Mouse (Mus musculus) midbrain, embryonic 16.5 days (tissue): ENCODE measurements around the gene Tspan32. TPM values are rescaled to one million over a fixed set of nuclear protein-coding genes. Genes with fewer than 3 reads are reported as not detected.

Source experiments
- ATAC-seq: fragments of 200-750 bp; cut with Nextera tagmentation; 2 replicates; pipeline ENCODE4 v1.8.0; 2017; ENCODE audit warnings: moderate TSS enrichment
- H3K27ac ChIP-seq: fragments of 300-500 bp; sonication (generic); 2 replicates; pipeline ENCODE4 v1.5.1; 2014; ENCODE audit warnings: mild to moderate bottlenecking, low read length, mixed read lengths
- H3K27me3 ChIP-seq: fragments of 300-500 bp; sonication (generic); 2 replicates; pipeline ENCODE4 v1.6.1; 2014; ENCODE audit warnings: low read depth, low read length, mixed read lengths; ENCODE audit not compliant: control insufficient read depth, insufficient read depth
- H3K36me3 ChIP-seq: fragments of 300-500 bp; sonication (generic); 2 replicates; pipeline ENCODE4 v1.6.1; 2014; ENCODE audit warnings: mild to moderate bottlenecking, low read length, moderate library complexity, mixed read lengths; ENCODE audit not compliant: control insufficient read depth, insufficient read depth
- H3K4me1 ChIP-seq: fragments of 300-500 bp; sonication (generic); 2 replicates; pipeline ENCODE4 v1.6.1; 2014; ENCODE audit warnings: mild to moderate bottlenecking, low read length, mixed read lengths; ENCODE audit not compliant: control insufficient read depth, insufficient read depth
- H3K4me2 ChIP-seq: fragments of 300-500 bp; sonication (generic); 2 replicates; pipeline ENCODE4 v1.6.1; 2014; ENCODE audit warnings: mild to moderate bottlenecking, low read length, mixed read lengths
- H3K4me3 ChIP-seq: fragments of 300-500 bp; sonication (generic); 2 replicates; pipeline ENCODE4 v1.5.1; 2014; ENCODE audit warnings: low read depth, mild to moderate bottlenecking, low read length, moderate library complexity, mixed read lengths
- H3K9ac ChIP-seq: fragments of 300-500 bp; sonication (generic); 2 replicates; pipeline ENCODE4 v1.6.1; 2014; ENCODE audit warnings: low read depth, low read length, mixed read lengths
- H3K9me3 ChIP-seq: fragments of 300-500 bp; sonication (generic); replicated peaks from 2 replicates; pipeline ENCODE4 v1.6.1; 2014; ENCODE audit warnings: mild to moderate bottlenecking, low read length, mixed read lengths; ENCODE audit not compliant: control insufficient read depth, poor library complexity, severe bottlenecking
- WGBS: fragments of 180-500 bp; shearing (Covaris S2); extraction: QIAGEN DNeasy Blood & Tissue Kit; methylation state at CpG from one replicate; pipeline ENCODE4 v1.1.7; 2014; 5-methylcytosine and 5-hydroxymethylcytosine counted together
- polyA plus RNA-seq: library from polyadenylated mRNA; unstranded; fragments of >200 nt; fragmentation: Nextera tagmentation; extraction: Ambion mirVana; gene quantifications from 2 replicates; pipeline ENCODE4 v1.2.1, GENCODE M21; 2015

Gene Tspan32
- polyA plus RNA-seq, 1 experiment from 2014 or later = 0.48 TPM

DNA sequence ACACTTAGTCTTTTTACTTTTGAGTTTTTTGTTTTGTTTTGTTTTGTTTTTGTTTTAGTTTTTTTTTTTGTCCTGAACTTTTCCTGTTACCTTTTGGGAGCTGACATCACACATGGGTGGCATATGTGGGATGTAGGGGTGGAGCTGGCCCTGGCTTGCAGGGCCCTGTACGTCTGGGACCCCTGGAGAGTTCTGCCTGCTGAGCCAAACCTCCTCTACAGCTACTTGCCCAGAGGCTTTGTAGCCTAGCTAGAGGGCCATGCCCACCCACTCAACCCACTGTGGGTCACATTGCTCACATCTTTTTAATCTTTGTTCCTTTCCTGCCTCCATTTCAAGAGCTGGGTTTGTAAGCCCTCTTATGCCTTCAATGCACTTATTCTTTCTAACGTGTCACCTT lies 62.6 kb downstream of the Tspan32 start:
- Histone ChIP-seq H3K36me3 (peaks cover 37% of the 10 kb centered on the region), H3K27ac (no peak overlapping the region), H3K9ac (no peak overlapping the region), H3K9me3 (no peaks in the 10 kb centered on the region), H3K4me2 (no peak overlapping the region), H3K27me3 (no peaks in the 10 kb centered on the region), H3K4me3 (no peak overlapping the region), H3K4me1 (peaks cover 22% of the 10 kb centered on the region)
- ATAC-seq = no peak
- 71% methylated on average over 2 of the region's 2 CpGs for WGBS

DNA sequence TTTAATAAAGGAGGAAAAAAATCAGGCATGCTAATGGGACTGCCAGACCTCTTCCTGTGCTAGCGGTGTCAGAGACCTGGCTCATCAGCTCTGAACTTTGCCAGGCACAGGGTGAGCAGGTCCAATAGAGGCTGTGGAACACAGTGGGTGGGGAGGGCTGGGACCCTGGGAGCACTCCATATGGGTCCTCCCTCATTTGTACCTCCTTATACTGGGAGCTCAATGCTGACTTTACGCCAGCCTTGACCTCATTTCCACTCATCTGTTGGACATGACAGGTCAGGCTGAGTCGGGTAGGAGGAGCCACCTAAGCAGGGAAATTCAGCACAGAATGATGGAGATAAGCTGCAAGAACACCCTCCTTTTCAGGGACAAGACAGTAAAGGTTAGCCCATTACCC lies 63.1 kb downstream of the Tspan32 start:
- Histone ChIP-seq H3K4me3 (no peak overlapping the region; the same call in 1 of the 2 replicates), H3K36me3 (peaks cover 37% of the 10 kb centered on the region), H3K4me2 (peak overlapping the region; percentile 73), H3K9ac (peak overlapping the region; percentile 69; the same call in 1 of the 2 replicates), H3K4me1 (peaks cover 22% of the 10 kb centered on the region), H3K27ac (peak overlapping the region; percentile 93), H3K27me3 (no peaks in the 10 kb centered on the region), H3K9me3 (no peaks in the 10 kb centered on the region)
- 88% methylated on average over 3 of the region's 3 CpGs for WGBS
- no peak for ATAC-seq

GRCm38 (mm10) chr7:143068316-143068881 lies 63.6 kb downstream of the Tspan32 start:
- peak overlapping the region; percentile 84 for H3K4me3 ChIP-seq
- no peak for ATAC-seq
- peak overlapping the region; percentile 93 for H3K27ac ChIP-seq
- WGBS = 38% methylated on average over 13 of the region's 13 CpGs
- peaks cover 36% of the 10 kb centered on the region for H3K36me3 ChIP-seq
- peak overlapping the region; percentile 73 for H3K4me2 ChIP-seq
- H3K9me3 ChIP-seq = no peaks in the 10 kb centered on the region
- H3K27me3 ChIP-seq = no peaks in the 10 kb centered on the region
- peak overlapping the region; percentile 69 for H3K9ac ChIP-seq
- peaks cover 22% of the 10 kb centered on the region for H3K4me1 ChIP-seq

DNA sequence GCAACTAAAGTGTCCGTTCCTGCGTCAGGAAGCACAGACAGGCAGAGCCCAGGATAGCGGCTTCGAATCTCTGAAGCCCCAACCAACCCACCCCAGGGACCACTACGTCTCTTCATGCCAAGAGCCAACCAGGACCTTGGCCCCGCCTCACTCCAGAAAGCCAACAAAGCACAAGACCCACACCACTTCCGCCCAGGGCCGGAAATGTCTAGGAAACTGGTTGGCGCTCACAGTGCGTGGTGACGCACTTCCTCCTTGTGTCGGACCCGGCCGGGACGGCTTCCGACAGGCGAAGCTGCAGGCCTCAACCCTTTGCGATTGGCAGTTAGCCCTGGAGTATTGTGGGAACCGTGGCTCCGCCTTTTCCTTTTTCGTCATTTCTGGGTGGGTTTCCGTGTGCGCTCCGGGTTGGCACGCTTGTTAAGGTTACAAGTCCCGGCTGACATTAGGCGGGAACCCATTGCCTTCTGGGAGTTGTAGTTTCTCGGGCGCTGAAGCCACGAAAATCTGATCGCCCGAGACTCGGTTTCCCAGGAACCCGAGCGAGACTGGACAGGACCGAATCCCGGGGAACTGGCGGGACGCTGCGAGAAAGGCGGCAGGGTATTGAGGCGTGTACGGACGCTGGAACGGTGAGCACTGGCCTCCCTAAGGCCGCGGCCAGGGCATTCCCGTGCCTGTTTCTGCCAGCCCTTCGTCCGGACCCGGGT lies 64.2 kb downstream of the Tspan32 start, which contains the start of gene Tssc4:
Gene Tssc4 (plus strand): TSS at position 368 of the 710 bp plus-strand sequence.
- peak within 1 kb of the TSS; percentile 93 for H3K27ac ChIP-seq
- H3K4me3 ChIP-seq = peak within 1 kb of the TSS; percentile 84
- H3K27me3 ChIP-seq = no peaks in the 10 kb centered on the region
- peak; percentile 98 for ATAC-seq
- H3K4me1 ChIP-seq = peaks cover 20% of the 10 kb centered on the region
- WGBS = under 1% methylated on average over 51 of the region's 51 CpGs
- H3K9me3 ChIP-seq = no peaks in the 10 kb centered on the region
- H3K36me3 ChIP-seq = peaks cover 30% of the 10 kb centered on the region
- H3K4me2 ChIP-seq = peak within 1 kb of the TSS; percentile 99
- peak within 1 kb of the TSS; percentile 93 for H3K9ac ChIP-seq

Other genes with a start within 250 kb of the Tspan32 start
- 17.8 and 28.7 TPM in 2 replicates for gene Th, start 73.9 kb upstream of the Tspan32 start, polyA plus RNA-seq
- 0.39 and 0.55 TPM in 2 replicates for gene Ascl2, start 35.8 kb upstream of the Tspan32 start, polyA plus RNA-seq
- 364 and 411 TPM in 2 replicates for gene Cd81, start 47.7 kb downstream of the Tspan32 start, polyA plus RNA-seq
- 90.6 and 90.7 TPM in 2 replicates for gene Tssc4, start 64.2 kb downstream of the Tspan32 start, polyA plus RNA-seq
- 1.5 and 1.8 TPM in 2 replicates for gene Trpm5, start 89.6 kb downstream of the Tspan32 start, polyA plus RNA-seq
- 1.1 and 2.2 TPM in 2 replicates for gene Kcnq1, start 101.3 kb downstream of the Tspan32 start, polyA plus RNA-seq